Mouse (Mus musculus) ES-Bruce4 (cell line): ENCODE measurements around the gene Serpini1.

ENCODE experiments used
- CTCF ChIP-seq: IDR thresholded peaks from one replicate; pipeline ENCODE4 v1.8.1; 2011; ENCODE audit warnings: low read depth, low read length
- EP300 ChIP-seq: IDR thresholded peaks from 2 replicates; pipeline ENCODE4 v1.6.1; 2011; ENCODE audit warnings: low read depth, low read length; ENCODE audit not compliant: insufficient read depth
- POLR2A ChIP-seq: IDR thresholded peaks from one replicate; pipeline ENCODE4 v1.8.1; 2011; ENCODE audit warnings: low read length; ENCODE audit not compliant: insufficient read depth

- TF ChIP-seq CTCF (no peak), EP300 (no peak), POLR2A (no peak)
These were observed 75.9 kb downstream of the Serpini1 start for GRCm38 (mm10) chr3:75633221-75633620.
